Mouse (Mus musculus) lung, adult 2 months (tissue): Measurements from ENCODE around the gene Tmem121. TPM values are rescaled to one million over a fixed set of nuclear protein-coding genes. Genes with fewer than 3 reads are reported as not detected.

Experiments
- DNase-seq: peaks from one replicate; pipeline ENCODE4 v3.0.0; 2022
- H3K4me1 ChIP-seq: fragments of 200-500 bp; 2 replicates; pipeline ENCODE4 v1.6.1; 2011; ENCODE audit warnings: low read length; ENCODE audit not compliant: control insufficient read depth, insufficient read depth
- H3K4me3 ChIP-seq: fragments of 200-500 bp; replicated peaks from 2 replicates; pipeline ENCODE3; 2011; ENCODE audit warnings: low read depth, mild to moderate bottlenecking, control low read depth, low read length; ENCODE audit errors: extremely low read depth
- CTCF ChIP-seq: fragments of 200-500 bp; IDR thresholded peaks from 2 replicates; pipeline ENCODE4 v1.5.1; 2011; ENCODE audit warnings: mild to moderate bottlenecking, low read length, control low read depth; ENCODE audit not compliant: insufficient read depth
- POLR2A ChIP-seq: fragments of 200-500 bp; IDR thresholded peaks from 2 replicates; pipeline ENCODE4 v1.6.1; 2011; ENCODE audit warnings: low read depth, mild to moderate bottlenecking, control low read depth, low read length, borderline replicate concordance; ENCODE audit errors: extremely low read depth
- WGBS: fragments of 180-500 bp; shearing (Covaris S2); methylation state at CpG from one replicate; pipeline ENCODE4 v1.1.7; 2018; 5-methylcytosine and 5-hydroxymethylcytosine counted together
- polyA plus RNA-seq: library from polyadenylated mRNA; depleted of rRNA; stranded (reverse); fragments of >200 nt; gene quantifications from 2 replicates; pipeline ENCODE4 v1.2.3, GENCODE M21; 2012

The Tmem121 gene
- polyA plus RNA-seq, 1 experiment = 0.52 TPM

DNA sequence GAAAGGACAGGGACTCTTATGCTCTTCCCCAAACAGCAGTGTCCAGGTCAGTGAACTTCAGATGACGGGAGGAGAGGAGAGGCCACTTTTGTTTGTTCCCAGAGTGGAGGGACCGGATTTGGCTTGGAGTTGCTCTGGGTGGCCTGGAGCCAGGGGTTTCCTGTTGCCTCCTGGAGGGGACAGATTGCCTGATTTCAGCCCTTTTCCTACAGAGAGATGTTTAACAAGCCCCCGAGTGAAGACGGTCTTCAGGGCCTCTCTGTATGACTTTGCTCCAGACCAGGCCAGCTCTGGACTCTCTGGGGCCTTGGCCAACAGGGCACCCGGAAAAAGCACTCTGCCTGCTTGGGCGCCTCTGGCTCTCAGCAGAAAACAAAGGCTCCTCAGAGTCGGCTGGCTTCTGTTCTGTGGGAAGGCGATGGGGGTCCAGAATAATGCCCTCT, 44.2 kb upstream of the Tmem121 start:
- TF ChIP-seq CTCF (no peak), POLR2A (peak; percentile 51; the same call in 1 of the 2 replicates)
- Histone ChIP-seq H3K4me1 (peaks cover 33% of the 10 kb centered on the region), H3K4me3 (peak overlapping the region; percentile 78)
- DNase-seq = peak; percentile 72
- 17% methylated on average over 8 of the region's 8 CpGs for WGBS

GRCm38 (mm10) chr12:113142021-113142975, 43.4 kb upstream of the Tmem121 start:
- H3K4me1 ChIP-seq = peaks cover 40% of the 10 kb centered on the region
- DNase-seq = peak; percentile 83
- 9% methylated on average over 15 of the region's 15 CpGs for WGBS
- peak overlapping the region; percentile 78 for H3K4me3 ChIP-seq
- TF ChIP-seq CTCF = no peak
- peak; percentile 66 for TF ChIP-seq POLR2A

DNA sequence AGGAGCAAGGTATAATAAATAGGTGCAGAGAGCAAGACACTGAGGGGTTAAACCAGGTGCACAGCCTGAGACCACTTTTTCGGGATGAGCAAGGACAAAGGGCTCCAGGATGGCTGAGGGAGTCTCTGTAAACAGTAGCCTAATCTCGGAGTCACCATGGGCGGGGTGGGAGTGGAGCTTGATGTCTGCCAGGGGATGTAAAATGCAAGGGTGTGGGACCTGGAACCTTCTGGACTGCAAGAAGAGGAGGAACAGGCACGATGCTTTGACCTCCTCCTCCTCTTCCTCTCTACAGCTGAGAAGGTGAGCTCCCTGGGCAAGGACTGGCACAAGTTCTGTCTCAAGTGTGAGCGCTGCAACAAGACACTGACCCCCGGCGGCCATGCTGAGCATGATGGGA, 42.6 kb upstream of the Tmem121 start:
- Histone ChIP-seq H3K4me3 (peak overlapping the region; percentile 64), H3K4me1 (peaks cover 43% of the 10 kb centered on the region)
- WGBS = 20% methylated on average over 7 of the region's 7 CpGs
- TF ChIP-seq CTCF (no peak), POLR2A (no peak)
- DNase-seq = peak; percentile 51

GRCm38 (mm10) chr12:113144001-113144756, 41.6 kb upstream of the Tmem121 start:
- H3K4me1 ChIP-seq = peaks cover 50% of the 10 kb centered on the region
- no peak overlapping the region for H3K4me3 ChIP-seq
- TF ChIP-seq POLR2A (no peak; the same call in 1 of the 2 replicates), CTCF (peak; percentile 83)
- DNase-seq = peak; percentile 59
- 63% methylated on average over 20 of the region's 20 CpGs for WGBS

DNA sequence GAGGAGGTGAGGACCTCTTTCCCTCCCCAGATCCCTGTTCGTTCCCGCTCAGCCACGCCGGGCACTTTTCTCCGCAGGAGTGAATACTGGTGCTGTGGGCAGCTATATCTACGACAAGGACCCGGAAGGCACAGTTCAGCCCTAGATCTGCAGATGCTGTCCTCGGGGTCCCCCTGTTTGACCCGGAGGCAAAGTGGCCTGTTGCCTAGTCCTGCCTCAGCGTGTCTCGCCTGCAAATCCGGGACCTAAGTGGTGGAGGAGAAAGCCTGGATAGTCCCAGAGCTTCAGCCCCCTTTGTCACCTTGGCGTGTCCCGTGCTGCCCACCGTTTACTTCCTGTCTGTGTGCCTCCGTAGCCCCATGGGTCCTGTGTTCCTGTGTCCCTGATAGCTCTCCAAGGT, 40.8 kb upstream of the Tmem121 start:
- TF ChIP-seq POLR2A = 0 out of 2 replicates have a peak, but pooled peaks have one; percentile 6
- TF ChIP-seq CTCF = no peak
- 77% methylated on average over 16 of the region's 16 CpGs for WGBS
- H3K4me1 ChIP-seq = peaks cover 52% of the 10 kb centered on the region
- no peak overlapping the region for H3K4me3 ChIP-seq
- no peak for DNase-seq

GRCm38 (mm10) chr12:113145591-113145990, 40.1 kb upstream of the Tmem121 start:
- H3K4me3 ChIP-seq = no peak overlapping the region
- TF ChIP-seq POLR2A (no peak), CTCF (0 out of 2 replicates have a peak, but pooled peaks have one; percentile 0)
- WGBS = 62% methylated on average over 5 of the region's 5 CpGs
- DNase-seq = no peak
- H3K4me1 ChIP-seq = peaks cover 54% of the 10 kb centered on the region

- peak; percentile 91 for DNase-seq
- H3K4me1 ChIP-seq = peaks cover 59% of the 10 kb centered on the region
- peak within 1 kb of the TSS; percentile 49 for H3K4me3 ChIP-seq
- TF ChIP-seq POLR2A (peak; percentile 41; the same call in 1 of the 2 replicates), CTCF (peak; percentile 79)
- 6% methylated on average over 45 of the region's 45 CpGs for WGBS
Measured at GRCm38 (mm10) chr12:113146112-113147057, 39.3 kb upstream of the Tmem121 start, which contains the start of gene Crip1. TSS of gene Crip1 (plus strand) at chr12:113146316.

- no peak for DNase-seq
- WGBS = 46% methylated on average over 8 of the region's 8 CpGs
- TF ChIP-seq POLR2A = no peak
- TF ChIP-seq CTCF = no peak
- H3K4me3 ChIP-seq = no peak overlapping the region
- H3K4me1 ChIP-seq = peaks cover 60% of the 10 kb centered on the region
Measured at GRCm38 (mm10) chr12:113147481-113147880, 38.2 kb upstream of the Tmem121 start.

- Histone ChIP-seq H3K4me3 (no peak overlapping the region), H3K4me1 (peaks cover 56% of the 10 kb centered on the region)
- peak; percentile 48 for DNase-seq
- TF ChIP-seq CTCF (peak; percentile 41), POLR2A (no peak)
- 42% methylated on average over 16 of the region's 16 CpGs for WGBS
Measured at GRCm38 (mm10) chr12:113148381-113149035, 37.2 kb upstream of the Tmem121 start.
